Mouse (Mus musculus) testis, adult 2 months (tissue): Measurements from ENCODE around the gene Phactr2.

Experiments used
- CTCF ChIP-seq: fragments of 200-500 bp; IDR thresholded peaks from 2 replicates; pipeline ENCODE4 v1.5.1; 2012; ENCODE audit warnings: low read depth, mild to moderate bottlenecking, inconsistent platforms, low read length, moderate library complexity; ENCODE audit not compliant: control insufficient read depth, insufficient read depth, insufficient replicate concordance
- POLR2A ChIP-seq: fragments of 200-500 bp; IDR thresholded peaks from 2 replicates; pipeline ENCODE4 v1.6.1; 2012; ENCODE audit warnings: low read depth, mild to moderate bottlenecking, inconsistent platforms, low read length, moderate library complexity; ENCODE audit not compliant: control insufficient read depth

DNA sequence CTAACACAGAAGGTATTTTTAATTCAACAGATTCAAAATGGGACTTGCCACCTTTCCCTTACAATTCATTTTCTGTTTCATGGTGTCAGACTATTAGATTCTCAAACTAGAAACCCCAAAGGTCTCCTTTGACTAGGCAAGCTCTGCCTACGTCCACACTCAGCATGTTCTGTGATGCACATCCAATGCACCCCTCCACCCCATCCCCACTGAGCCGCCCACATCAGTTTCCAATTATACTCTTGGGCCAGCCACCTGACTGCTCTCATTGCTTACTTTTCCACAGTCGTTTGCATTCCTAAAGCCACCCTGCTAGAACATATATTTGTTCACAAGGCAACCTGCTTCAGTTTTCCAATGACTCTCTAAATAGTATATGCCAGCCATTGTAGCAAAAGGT is 89.3 kb downstream of the Phactr2 start:
- TF ChIP-seq CTCF: no peak
- TF ChIP-seq POLR2A: no peak
